Mouse (Mus musculus): Measurements from ENCODE around the gene P2ry2. TPM values are rescaled to one million over a fixed set of nuclear protein-coding genes. Genes with fewer than 3 reads are reported as not detected.
A peak's percentile ranks its signal among the peaks of the same experiment; 100 is the strongest.

The P2ry2 gene
- polyA plus RNA-seq, 1 experiment from 2014 or later = 4.3 TPM

DNA sequence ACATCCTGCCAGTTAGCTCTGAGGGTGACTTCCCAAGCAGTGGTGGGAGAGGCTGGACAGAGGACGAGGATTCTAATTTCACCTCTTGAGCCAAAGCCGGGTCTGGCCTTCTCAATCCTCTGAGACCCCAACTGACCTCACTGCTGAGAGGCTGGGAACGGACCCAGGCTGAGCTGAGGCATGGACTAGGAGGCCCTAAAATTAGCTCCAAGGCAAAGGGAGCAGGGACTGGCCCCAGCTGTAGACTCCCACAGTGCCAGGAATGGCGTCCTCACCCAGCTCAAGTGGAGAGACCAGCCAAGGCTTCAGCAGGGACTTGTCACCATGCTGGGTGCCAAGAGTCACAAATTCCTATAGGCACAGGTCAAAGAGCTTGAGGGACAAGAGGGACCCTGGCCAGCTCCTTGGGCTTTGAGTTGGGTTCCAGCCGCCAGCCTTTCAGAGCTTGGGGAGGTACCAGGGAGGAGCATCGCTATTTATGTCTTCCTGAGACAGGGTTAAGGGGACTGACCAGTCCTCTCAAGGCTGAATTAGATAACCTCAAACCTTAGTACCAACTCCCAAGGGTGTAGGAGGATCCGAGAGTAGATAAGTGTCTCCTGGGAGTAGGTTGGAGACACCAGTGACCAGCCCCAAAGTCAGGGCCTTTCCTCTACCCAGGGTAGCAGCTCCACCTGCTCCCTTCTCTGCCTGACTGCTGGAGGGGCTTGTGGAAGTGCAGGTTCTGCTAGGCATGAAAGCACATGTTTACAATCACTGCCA, 36.8 kb upstream of the P2ry2 start:
- H3K4me3 ChIP-seq (ENCODE audit: low read length) = no peak overlapping the region
- H3K9ac ChIP-seq (ENCODE audit: low read length) = no peak overlapping the region
- H3K9me3 ChIP-seq (replicated peaks; ENCODE audit: control insufficient read depth, low read length) = no peaks in the 10 kb centered on the region
- WGBS = 54% methylated on average over 7 of the region's 7 CpGs
- no peaks in the 10 kb centered on the region for H3K36me3 ChIP-seq (ENCODE audit: control insufficient read depth, insufficient read depth)
- H3K27me3 ChIP-seq (ENCODE audit: control insufficient read depth, insufficient read depth, low read length) = no peaks in the 10 kb centered on the region
- ATAC-seq (replicated peaks; ENCODE audit: extremely low read depth, insufficient read depth, low FRiP score) = 0 out of 2 replicates have a peak, but pooled peaks have one; percentile 34
- no peak overlapping the region for H3K27ac ChIP-seq (ENCODE audit: low read length)
- H3K4me2 ChIP-seq (ENCODE audit: low read depth, low read length) = no peak overlapping the region
- H3K4me1 ChIP-seq (ENCODE audit: control insufficient read depth, insufficient read depth, low read length) = peaks cover 3% of the 10 kb centered on the region; the same call in 1 of the 2 replicates

GRCm38 (mm10) chr7:101048247-101048646, 35.6 kb upstream of the P2ry2 start:
- 80% methylated on average over 5 of the region's 5 CpGs for WGBS

GRCm38 (mm10) chr7:101043846-101044541, 31.3 kb upstream of the P2ry2 start:
- H3K27ac ChIP-seq (ENCODE audit: low read length) = no peak overlapping the region
- 61% methylated on average over 8 of the region's 8 CpGs for WGBS

More at GRCm38 (mm10) chr7:101048247-101048646, 35.6 kb upstream of the P2ry2 start:
- ATAC-seq (replicated peaks; ENCODE audit: extremely low read depth, insufficient read depth, low FRiP score) = no peak
- Histone ChIP-seq H3K4me2 (ENCODE audit: low read depth, low read length) (no peak overlapping the region), H3K27ac (ENCODE audit: low read length) (no peak overlapping the region), H3K9me3 (replicated peaks; ENCODE audit: control insufficient read depth, low read length) (no peaks in the 10 kb centered on the region), H3K4me3 (ENCODE audit: low read length) (no peak overlapping the region), H3K9ac (ENCODE audit: low read length) (no peak overlapping the region), H3K27me3 (ENCODE audit: control insufficient read depth, insufficient read depth, low read length) (no peaks in the 10 kb centered on the region), H3K4me1 (ENCODE audit: control insufficient read depth, insufficient read depth, low read length) (peaks cover 3% of the 10 kb centered on the region; the same call in 1 of the 2 replicates), H3K36me3 (ENCODE audit: control insufficient read depth, insufficient read depth) (no peaks in the 10 kb centered on the region)

DNA sequence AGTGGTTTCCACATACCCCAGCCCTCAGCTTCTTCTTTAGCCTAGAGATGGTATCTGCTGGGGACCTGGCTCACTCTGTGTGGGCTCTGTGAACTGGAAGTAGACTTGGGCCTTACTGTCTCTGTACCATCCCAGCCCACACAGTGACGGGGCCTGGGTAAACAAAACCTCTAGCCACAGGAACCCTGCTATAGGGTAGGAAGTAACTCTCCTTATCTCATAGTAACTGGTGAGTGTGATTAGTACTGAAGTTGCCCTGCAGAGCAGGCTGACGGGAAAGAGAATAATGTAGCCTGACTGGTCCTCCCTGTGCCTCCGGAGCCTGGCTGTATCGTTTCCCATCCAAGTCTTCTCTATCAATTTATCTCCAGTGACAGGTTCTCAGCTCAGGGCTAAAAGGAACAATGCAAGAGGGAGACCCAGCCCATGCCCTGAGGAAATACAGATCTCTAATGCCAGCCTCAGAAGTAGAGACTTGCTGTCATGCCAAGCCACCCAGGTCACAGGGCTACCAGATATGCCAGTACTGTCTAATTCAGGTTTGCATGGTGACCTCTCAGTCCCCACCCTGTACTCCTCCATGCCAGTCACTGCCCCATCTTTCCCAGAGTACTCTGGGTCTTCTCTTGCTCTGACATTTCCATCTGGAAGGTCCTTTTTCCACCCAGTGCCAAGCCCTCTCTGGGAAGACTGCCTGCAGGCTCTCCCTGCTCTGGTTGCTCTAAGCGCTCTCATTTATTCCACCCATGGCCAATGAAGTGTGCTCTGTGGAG, 29.5 kb upstream of the P2ry2 start:
- Histone ChIP-seq H3K9ac (ENCODE audit: low read length) (no peak overlapping the region), H3K9me3 (replicated peaks; ENCODE audit: control insufficient read depth, low read length) (no peaks in the 10 kb centered on the region)
- no peak for ATAC-seq (replicated peaks; ENCODE audit: extremely low read depth, insufficient read depth, low FRiP score)

More at GRCm38 (mm10) chr7:101043846-101044541, 31.3 kb upstream of the P2ry2 start:
- no peak overlapping the region for H3K4me2 ChIP-seq (ENCODE audit: low read depth, low read length)
- H3K36me3 ChIP-seq (ENCODE audit: control insufficient read depth, insufficient read depth) = no peaks in the 10 kb centered on the region
- ATAC-seq (replicated peaks; ENCODE audit: extremely low read depth, insufficient read depth, low FRiP score) = no peak
- no peak overlapping the region for H3K9ac ChIP-seq (ENCODE audit: low read length)
- 0 out of 2 replicates have a peak, but pooled peaks cover 4% of the 10 kb centered on the region for H3K4me1 ChIP-seq (ENCODE audit: control insufficient read depth, insufficient read depth, low read length)
- H3K9me3 ChIP-seq (replicated peaks; ENCODE audit: control insufficient read depth, low read length) = no peaks in the 10 kb centered on the region
- H3K27me3 ChIP-seq (ENCODE audit: control insufficient read depth, insufficient read depth, low read length) = no peaks in the 10 kb centered on the region
- H3K4me3 ChIP-seq (ENCODE audit: low read length) = no peak overlapping the region

DNA sequence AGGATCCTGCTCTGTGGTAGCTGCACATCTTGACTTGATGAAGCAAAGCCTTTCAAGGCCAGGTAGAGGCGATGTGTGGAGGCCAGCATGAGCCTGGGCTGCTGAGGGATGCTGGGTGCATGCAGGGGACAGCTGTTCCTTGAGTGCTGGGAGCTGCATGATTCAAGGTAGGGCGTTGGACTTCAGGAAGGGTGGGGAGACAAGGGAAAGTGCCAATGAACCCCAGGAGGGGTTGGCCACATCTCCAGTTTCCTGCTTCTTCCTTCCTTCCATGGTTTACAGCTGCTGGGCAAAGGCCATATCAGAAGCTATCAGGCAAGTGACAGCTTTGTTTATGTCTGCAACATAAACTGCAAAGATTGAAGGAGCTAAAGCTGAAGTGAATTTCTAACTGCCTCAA, 28.9 kb upstream of the P2ry2 start:
- H3K4me1 ChIP-seq (ENCODE audit: control insufficient read depth, insufficient read depth, low read length) = 0 out of 2 replicates have a peak, but pooled peaks cover 4% of the 10 kb centered on the region
- H3K36me3 ChIP-seq (ENCODE audit: control insufficient read depth, insufficient read depth) = no peaks in the 10 kb centered on the region
- no peak overlapping the region for H3K27ac ChIP-seq (ENCODE audit: low read length)
- no peaks in the 10 kb centered on the region for H3K9me3 ChIP-seq (replicated peaks; ENCODE audit: control insufficient read depth, low read length)
- no peak overlapping the region for H3K4me2 ChIP-seq (ENCODE audit: low read depth, low read length)
- no peak for ATAC-seq (replicated peaks; ENCODE audit: extremely low read depth, insufficient read depth, low FRiP score)
- no peak overlapping the region for H3K9ac ChIP-seq (ENCODE audit: low read length)
- 67% methylated on average over 2 of the region's 2 CpGs for WGBS
- H3K27me3 ChIP-seq (ENCODE audit: control insufficient read depth, insufficient read depth, low read length) = no peaks in the 10 kb centered on the region
- H3K4me3 ChIP-seq (ENCODE audit: low read length) = no peak overlapping the region

More for the DNA sequence above, 29.5 kb upstream of the P2ry2 start:
- no peak overlapping the region for H3K27ac ChIP-seq (ENCODE audit: low read length)
- 0 out of 2 replicates have a peak, but pooled peaks cover 4% of the 10 kb centered on the region for H3K4me1 ChIP-seq (ENCODE audit: control insufficient read depth, insufficient read depth, low read length)
- H3K4me3 ChIP-seq (ENCODE audit: low read length) = no peak overlapping the region
- no peaks in the 10 kb centered on the region for H3K36me3 ChIP-seq (ENCODE audit: control insufficient read depth, insufficient read depth)
- WGBS = 35% methylated on average over 5 of the region's 5 CpGs
- no peak overlapping the region for H3K4me2 ChIP-seq (ENCODE audit: low read depth, low read length)
- H3K27me3 ChIP-seq (ENCODE audit: control insufficient read depth, insufficient read depth, low read length) = no peaks in the 10 kb centered on the region

GRCm38 (mm10) chr7:101033371-101033770, 20.7 kb upstream of the P2ry2 start:
- H3K9ac ChIP-seq (ENCODE audit: low read length) = no peak overlapping the region
- 77% methylated on average over 2 of the region's 2 CpGs for WGBS
- no peaks in the 10 kb centered on the region for H3K27me3 ChIP-seq (ENCODE audit: control insufficient read depth, insufficient read depth, low read length)
- no peak overlapping the region for H3K4me2 ChIP-seq (ENCODE audit: low read depth, low read length)
- H3K27ac ChIP-seq (ENCODE audit: low read length) = no peak overlapping the region
- no peak overlapping the region for H3K4me3 ChIP-seq (ENCODE audit: low read length)
- H3K9me3 ChIP-seq (replicated peaks; ENCODE audit: control insufficient read depth, low read length) = no peaks in the 10 kb centered on the region
- peaks cover 3% of the 10 kb centered on the region; the same call in 1 of the 2 replicates for H3K4me1 ChIP-seq (ENCODE audit: control insufficient read depth, insufficient read depth, low read length)
- no peaks in the 10 kb centered on the region for H3K36me3 ChIP-seq (ENCODE audit: control insufficient read depth, insufficient read depth)
- no peak for ATAC-seq (replicated peaks; ENCODE audit: extremely low read depth, insufficient read depth, low FRiP score)

GRCm38 (mm10) chr7:101031234-101031633, 18.6 kb upstream of the P2ry2 start:
- Histone ChIP-seq H3K4me2 (ENCODE audit: low read depth, low read length) (no peak overlapping the region), H3K9me3 (replicated peaks; ENCODE audit: control insufficient read depth, low read length) (no peaks in the 10 kb centered on the region), H3K9ac (ENCODE audit: low read length) (no peak overlapping the region), H3K4me1 (ENCODE audit: control insufficient read depth, insufficient read depth, low read length) (peaks cover 3% of the 10 kb centered on the region; the same call in 1 of the 2 replicates), H3K36me3 (ENCODE audit: control insufficient read depth, insufficient read depth) (no peaks in the 10 kb centered on the region), H3K4me3 (ENCODE audit: low read length) (no peak overlapping the region), H3K27me3 (ENCODE audit: control insufficient read depth, insufficient read depth, low read length) (no peaks in the 10 kb centered on the region), H3K27ac (ENCODE audit: low read length) (no peak overlapping the region)
- no peak for ATAC-seq (replicated peaks; ENCODE audit: extremely low read depth, insufficient read depth, low FRiP score)
- WGBS = 51% methylated on average over 8 of the region's 8 CpGs

- Histone ChIP-seq H3K27me3 (ENCODE audit: control insufficient read depth, insufficient read depth, low read length) (no peaks in the 10 kb centered on the region), H3K36me3 (ENCODE audit: control insufficient read depth, insufficient read depth) (no peaks in the 10 kb centered on the region), H3K9me3 (replicated peaks; ENCODE audit: control insufficient read depth, low read length) (no peaks in the 10 kb centered on the region), H3K4me1 (ENCODE audit: control insufficient read depth, insufficient read depth, low read length) (peaks cover 3% of the 10 kb centered on the region; the same call in 1 of the 2 replicates), H3K4me3 (ENCODE audit: low read length) (no peak overlapping the region), H3K9ac (ENCODE audit: low read length) (no peak overlapping the region), H3K27ac (ENCODE audit: low read length) (no peak overlapping the region), H3K4me2 (ENCODE audit: low read depth, low read length) (no peak overlapping the region)
- no peak; the same call in 1 of the 2 replicates for ATAC-seq (replicated peaks; ENCODE audit: extremely low read depth, insufficient read depth, low FRiP score)
Measured at GRCm38 (mm10) chr7:101030756-101031155, 18.1 kb upstream of the P2ry2 start.

All from heart, embryonic 16.5 days (tissue).